Mouse (Mus musculus): ENCODE measurements at regions not wholly inside any gene's neighbourhood (a gene's known extent, or its start where the extent isn't known, plus 50 kb on each side); places are given as distances from the start of the nearest gene placed in this dataset.
A peak's percentile ranks its signal among the peaks of the same experiment; 100 is the strongest.

- ATAC-seq (ENCODE audit: low FRiP score), result no peak
- Histone ChIP-seq H3K9ac (replicated peaks) (no peak overlapping the region), H3K9me3 (replicated peaks) (no peaks in the 10 kb centered on the region), H3K4me1 (no peaks in the 10 kb centered on the region), H3K4me3 (replicated peaks) (no peak overlapping the region), H3K4me2 (no peak overlapping the region), H3K27me3 (replicated peaks) (no peaks in the 10 kb centered on the region), H3K27ac (replicated peaks) (no peak overlapping the region), H3K36me3 (no peaks in the 10 kb centered on the region)
- 77% methylated on average over 8 of the region's 8 CpGs for WGBS
Measured at GRCm38 (mm10) chr12:32661782-32662413, 157.4 kb upstream of the Nampt start.

- Histone ChIP-seq H3K36me3 (no peaks in the 10 kb centered on the region), H3K27me3 (replicated peaks) (no peaks in the 10 kb centered on the region), H3K4me1 (no peaks in the 10 kb centered on the region), H3K27ac (replicated peaks) (no peak overlapping the region), H3K9ac (replicated peaks) (no peak overlapping the region), H3K9me3 (replicated peaks) (no peaks in the 10 kb centered on the region), H3K4me3 (replicated peaks) (no peak overlapping the region), H3K4me2 (no peak overlapping the region)
- 86% methylated on average over 1 of the region's 1 CpGs for WGBS
- ATAC-seq (ENCODE audit: low FRiP score), result no peak
Measured at GRCm38 (mm10) chr12:32666040-32666439, 153.3 kb upstream of the Nampt start.

- no peak overlapping the region for H3K9ac ChIP-seq (replicated peaks)
- no peaks in the 10 kb centered on the region for H3K9me3 ChIP-seq (replicated peaks)
- no peaks in the 10 kb centered on the region for H3K36me3 ChIP-seq
- H3K27me3 ChIP-seq (replicated peaks), result no peaks in the 10 kb centered on the region
- no peaks in the 10 kb centered on the region for H3K4me1 ChIP-seq
- no peak for ATAC-seq (ENCODE audit: low FRiP score)
- no peak overlapping the region for H3K4me3 ChIP-seq (replicated peaks)
- no peak overlapping the region for H3K27ac ChIP-seq (replicated peaks)
- no peak overlapping the region for H3K4me2 ChIP-seq
- 80% methylated on average over 1 of the region's 1 CpGs for WGBS
Measured at GRCm38 (mm10) chr12:32677908-32678307, 141.4 kb upstream of the Nampt start.

GRCm38 (mm10) chr12:32678756-32679155 lies 140.6 kb upstream of the Nampt start:
- Histone ChIP-seq H3K9ac (replicated peaks) (no peak overlapping the region), H3K4me1 (no peaks in the 10 kb centered on the region), H3K4me2 (no peak overlapping the region), H3K27me3 (replicated peaks) (no peaks in the 10 kb centered on the region), H3K36me3 (no peaks in the 10 kb centered on the region), H3K9me3 (replicated peaks) (no peaks in the 10 kb centered on the region), H3K27ac (replicated peaks) (no peak overlapping the region), H3K4me3 (replicated peaks) (no peak overlapping the region)
- no peak for ATAC-seq (ENCODE audit: low FRiP score)
- 93% methylated on average over 1 of the region's 1 CpGs for WGBS

- WGBS, result 86% methylated on average over 3 of the region's 3 CpGs
- H3K27me3 ChIP-seq (replicated peaks), result no peaks in the 10 kb centered on the region
- no peak overlapping the region for H3K4me2 ChIP-seq
Measured at GRCm38 (mm10) chr12:32681910-32682309, 137.4 kb upstream of the Nampt start.

GRCm38 (mm10) chr12:32683375-32683774 lies 136.0 kb upstream of the Nampt start:
- no peak for ATAC-seq (ENCODE audit: low FRiP score)
- Histone ChIP-seq H3K27me3 (replicated peaks) (no peaks in the 10 kb centered on the region), H3K36me3 (no peaks in the 10 kb centered on the region), H3K4me1 (no peaks in the 10 kb centered on the region), H3K4me3 (replicated peaks) (no peak overlapping the region), H3K4me2 (no peak overlapping the region), H3K27ac (replicated peaks) (no peak overlapping the region), H3K9ac (replicated peaks) (no peak overlapping the region), H3K9me3 (replicated peaks) (no peaks in the 10 kb centered on the region)
- 91% methylated on average over 2 of the region's 2 CpGs for WGBS

More at GRCm38 (mm10) chr12:32681910-32682309, 137.4 kb upstream of the Nampt start:
- no peaks in the 10 kb centered on the region for H3K36me3 ChIP-seq
- H3K9ac ChIP-seq (replicated peaks), result no peak overlapping the region
- no peak for ATAC-seq (ENCODE audit: low FRiP score)
- no peaks in the 10 kb centered on the region for H3K9me3 ChIP-seq (replicated peaks)
- no peak overlapping the region for H3K4me3 ChIP-seq (replicated peaks)
- H3K4me1 ChIP-seq, result no peaks in the 10 kb centered on the region
- no peak overlapping the region for H3K27ac ChIP-seq (replicated peaks)

GRCm38 (mm10) chr12:32685788-32686385 lies 133.5 kb upstream of the Nampt start:
- no peaks in the 10 kb centered on the region for H3K36me3 ChIP-seq
- H3K4me3 ChIP-seq (replicated peaks), result no peak overlapping the region
- no peak overlapping the region for H3K27ac ChIP-seq (replicated peaks)
- ATAC-seq (ENCODE audit: low FRiP score), result no peak
- no peaks in the 10 kb centered on the region for H3K9me3 ChIP-seq (replicated peaks)
- H3K9ac ChIP-seq (replicated peaks), result no peak overlapping the region
- H3K4me1 ChIP-seq, result no peaks in the 10 kb centered on the region
- 84% methylated on average over 7 of the region's 7 CpGs for WGBS
- H3K27me3 ChIP-seq (replicated peaks), result no peaks in the 10 kb centered on the region
- no peak overlapping the region for H3K4me2 ChIP-seq

- no peaks in the 10 kb centered on the region for H3K36me3 ChIP-seq
- H3K9me3 ChIP-seq (replicated peaks), result no peaks in the 10 kb centered on the region
- WGBS, result 89% methylated on average over 4 of the region's 4 CpGs
- peaks cover 5% of the 10 kb centered on the region; the same call in 1 of the 2 replicates for H3K4me1 ChIP-seq
- H3K27me3 ChIP-seq (replicated peaks), result no peaks in the 10 kb centered on the region
- ATAC-seq (ENCODE audit: low FRiP score), result no peak
- no peak overlapping the region for H3K27ac ChIP-seq (replicated peaks)
- no peak overlapping the region for H3K4me3 ChIP-seq (replicated peaks)
- no peak overlapping the region for H3K9ac ChIP-seq (replicated peaks)
- no peak overlapping the region for H3K4me2 ChIP-seq
Measured at GRCm38 (mm10) chr12:32689361-32689760, 130.0 kb upstream of the Nampt start.

- WGBS, result 92% methylated on average over 2 of the region's 2 CpGs
- no peaks in the 10 kb centered on the region for H3K36me3 ChIP-seq
- H3K27ac ChIP-seq (replicated peaks), result no peak overlapping the region
- ATAC-seq (ENCODE audit: low FRiP score), result no peak
- no peaks in the 10 kb centered on the region for H3K9me3 ChIP-seq (replicated peaks)
- H3K27me3 ChIP-seq (replicated peaks), result no peaks in the 10 kb centered on the region
- no peak overlapping the region for H3K9ac ChIP-seq (replicated peaks)
- no peak overlapping the region for H3K4me3 ChIP-seq (replicated peaks)
- H3K4me2 ChIP-seq, result no peak overlapping the region
- peaks cover 5% of the 10 kb centered on the region; the same call in 1 of the 2 replicates for H3K4me1 ChIP-seq
Measured at GRCm38 (mm10) chr12:32690096-32690495, 129.2 kb upstream of the Nampt start.

- WGBS, result 52% methylated on average over 8 of the region's 8 CpGs
- no peaks in the 10 kb centered on the region for H3K36me3 ChIP-seq
- H3K27me3 ChIP-seq (replicated peaks), result no peaks in the 10 kb centered on the region
- no peak overlapping the region for H3K27ac ChIP-seq (replicated peaks)
- peaks cover 5% of the 10 kb centered on the region; the same call in 1 of the 2 replicates for H3K4me1 ChIP-seq
- H3K4me3 ChIP-seq (replicated peaks), result no peak overlapping the region
- H3K9me3 ChIP-seq (replicated peaks), result no peaks in the 10 kb centered on the region
- no peak overlapping the region for H3K4me2 ChIP-seq
- H3K9ac ChIP-seq (replicated peaks), result no peak overlapping the region
- ATAC-seq (ENCODE audit: low FRiP score), result peak; percentile 61
Measured at GRCm38 (mm10) chr12:32692081-32692819, 127.1 kb upstream of the Nampt start.

- H3K9me3 ChIP-seq (replicated peaks), result no peaks in the 10 kb centered on the region
- H3K4me3 ChIP-seq (replicated peaks), result no peak overlapping the region
- no peak overlapping the region for H3K4me2 ChIP-seq
- no peaks in the 10 kb centered on the region for H3K36me3 ChIP-seq
- H3K9ac ChIP-seq (replicated peaks), result no peak overlapping the region
- no peak for ATAC-seq (ENCODE audit: low FRiP score)
- no peaks in the 10 kb centered on the region for H3K27me3 ChIP-seq (replicated peaks)
- H3K4me1 ChIP-seq, result peaks cover 5% of the 10 kb centered on the region; the same call in 1 of the 2 replicates
- H3K27ac ChIP-seq (replicated peaks), result no peak overlapping the region
- WGBS, result 89% methylated on average over 7 of the region's 7 CpGs
Measured at GRCm38 (mm10) chr12:32692962-32693361, 126.4 kb upstream of the Nampt start.

- no peak overlapping the region for H3K9ac ChIP-seq (replicated peaks)
- WGBS, result 88% methylated on average over 1 of the region's 1 CpGs
- no peak overlapping the region for H3K27ac ChIP-seq (replicated peaks)
- H3K4me2 ChIP-seq, result no peak overlapping the region
- H3K9me3 ChIP-seq (replicated peaks), result no peaks in the 10 kb centered on the region
- no peak for ATAC-seq (ENCODE audit: low FRiP score)
- no peaks in the 10 kb centered on the region for H3K36me3 ChIP-seq
- H3K27me3 ChIP-seq (replicated peaks), result no peaks in the 10 kb centered on the region
- H3K4me3 ChIP-seq (replicated peaks), result no peak overlapping the region
- H3K4me1 ChIP-seq, result peaks cover 5% of the 10 kb centered on the region; the same call in 1 of the 2 replicates
Measured at GRCm38 (mm10) chr12:32693678-32694077, 125.7 kb upstream of the Nampt start.

All from neural tube, embryonic 15.5 days (tissue).